ENCODE assay signal across 8 mouse cellular contexts in the genomic region with DNA sequence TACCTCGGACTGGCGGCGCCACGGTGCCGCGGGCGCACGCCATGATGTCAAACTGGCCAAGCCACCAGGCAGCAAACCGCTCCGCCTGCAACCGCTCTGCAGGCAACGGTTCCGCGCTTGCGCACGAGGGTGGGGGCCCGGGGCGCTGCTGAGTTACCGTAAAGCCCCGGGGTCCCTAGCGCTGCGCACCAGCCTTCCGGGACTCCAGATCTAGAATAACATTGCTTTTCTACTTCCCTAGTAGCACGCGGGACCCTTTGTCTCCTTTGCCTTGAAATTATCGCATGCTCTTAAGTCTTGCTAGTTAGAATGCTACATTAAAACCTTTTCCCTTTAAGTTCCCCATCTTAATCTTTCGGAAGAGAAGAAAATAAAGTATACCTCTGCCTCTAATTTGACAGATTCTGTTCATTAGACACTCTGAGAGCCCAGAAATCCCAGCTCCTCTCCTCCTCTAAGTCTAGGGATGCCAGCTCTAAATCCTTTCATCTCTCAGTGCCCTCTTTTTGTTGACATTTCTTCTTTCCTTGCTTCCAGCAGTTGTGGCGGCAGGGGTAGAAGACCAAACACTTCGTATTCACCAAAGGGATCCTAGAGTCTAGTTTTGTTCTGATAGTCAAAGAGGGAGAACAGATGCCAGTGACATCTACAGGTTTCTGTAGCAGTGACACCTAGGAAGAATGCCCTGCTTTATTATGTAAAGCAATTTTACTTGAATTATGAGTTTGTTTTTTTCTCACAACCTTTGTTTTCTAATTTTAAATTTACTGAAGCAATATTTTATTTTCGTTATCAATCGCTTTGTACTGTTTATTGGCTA. TPM values are rescaled to one million over a fixed set of nuclear protein-coding genes. Genes with fewer than 3 reads are reported as not detected.
A peak's percentile ranks its signal among the peaks of the same experiment; 100 is the strongest.
DNase-seq lines count a peak whose midpoint lies in the region; ATAC-seq and TF ChIP-seq lines count a peak whose summit lies in the region.

A gene (minus strand): TSS at position 125 of the 820 bp plus-strand sequence.

- peak within 1 kb of the TSS; percentile 86 for H3K4me3 ChIP-seq in G1E (ENCODE audit: low read depth, low read length)
- H3K4me3 ChIP-seq in forebrain, embryonic 15.5 days = peak within 1 kb of the TSS; percentile 88
- H3K4me3 ChIP-seq in neural tube, embryonic 14.5 days (ENCODE audit: low read depth, low read length) = peak within 1 kb of the TSS; percentile 72
- H3K4me3 ChIP-seq in testis, adult 2 months (ENCODE audit: control insufficient read depth, low read depth, low read length) = peak within 1 kb of the TSS; percentile 96

- peak within 1 kb of the TSS; percentile 92 for H3K4me2 ChIP-seq in forebrain, embryonic 15.5 days (replicated peaks)
- peak within 1 kb of the TSS; percentile 91 for H3K4me2 ChIP-seq in neural tube, embryonic 14.5 days (ENCODE audit: low read depth, low read length)

- H3K36me3 ChIP-seq in G1E (replicated peaks) = peaks cover 23% of the 10 kb centered on the region
- no peaks in the 10 kb centered on the region for H3K36me3 ChIP-seq in forebrain, embryonic 15.5 days
- H3K36me3 ChIP-seq in neural tube, embryonic 14.5 days (ENCODE audit: control insufficient read depth, insufficient read depth, low read length) = no peaks in the 10 kb centered on the region
- peaks cover 3% of the 10 kb centered on the region; the same call in 1 of the 2 replicates for H3K36me3 ChIP-seq in testis, adult 2 months (ENCODE audit: control insufficient read depth, insufficient read depth, low read length)

- H3K9ac ChIP-seq in forebrain, embryonic 15.5 days (replicated peaks) = peak within 1 kb of the TSS; percentile 83
- peak within 1 kb of the TSS; percentile 68 for H3K9ac ChIP-seq in neural tube, embryonic 14.5 days (replicated peaks; ENCODE audit: low read depth, low read length)

- H3K27me3 ChIP-seq in G1E (ENCODE audit: insufficient read depth, low read length) = 0 out of 2 replicates have a peak, but pooled peaks cover 5% of the 10 kb centered on the region
- H3K27me3 ChIP-seq in forebrain, embryonic 15.5 days = no peaks in the 10 kb centered on the region
- H3K27me3 ChIP-seq in neural tube, embryonic 14.5 days (ENCODE audit: control insufficient read depth, insufficient read depth, low read length) = no peaks in the 10 kb centered on the region
- H3K27me3 ChIP-seq in testis, adult 2 months (ENCODE audit: control insufficient read depth, insufficient read depth, low read length) = no peaks in the 10 kb centered on the region

- ATAC-seq in G1E (ENCODE audit: extremely low read depth, insufficient number of reproducible peaks, low FRiP score, poor library complexity, severe bottlenecking) = peak; percentile 60
- peak; percentile 98 for ATAC-seq in forebrain, embryonic 15.5 days (replicated peaks)
- peak; percentile 98 for ATAC-seq in neural tube, embryonic 14.5 days (ENCODE audit: low read depth)

- no peak for TF ChIP-seq CTCF in G1E (IDR thresholded peaks at IDR 0.05; ENCODE audit: low read depth, low read length)
- TF ChIP-seq CTCF in testis, adult 2 months (IDR thresholded peaks at IDR 0.05; ENCODE audit: control insufficient read depth, insufficient read depth, insufficient replicate concordance, low read depth, low read length) = no peak

- 11% methylated on average over 31 of the region's 31 CpGs for WGBS in forebrain, embryonic 15.5 days
- WGBS in neural tube, embryonic 14.5 days = 12% methylated on average over 31 of the region's 31 CpGs

- DNase-seq in G1E (ENCODE audit: low spot score) = peak; percentile 88
- DNase-seq in cerebellum, adult 11-12 months = peak; percentile 90
- DNase-seq in heart, postnatal 25 days (ENCODE audit: low spot score) = peak; percentile 79
- peak; percentile 87 to 94 for DNase-seq in layer of hippocampus, adult 18-20 months (ENCODE audit: low spot score in 2 of 2)
- peak; percentile 87 to 92 for DNase-seq in lung, adult 18-20 months

- no peaks in the 10 kb centered on the region for H3K9me3 ChIP-seq in G1E (replicated peaks)
- H3K9me3 ChIP-seq in forebrain, embryonic 15.5 days = no peaks in the 10 kb centered on the region
- no peaks in the 10 kb centered on the region for H3K9me3 ChIP-seq in neural tube, embryonic 14.5 days (ENCODE audit: control insufficient read depth, low read length)

- peak within 1 kb of the TSS; percentile 64 for H3K27ac ChIP-seq in forebrain, embryonic 15.5 days (replicated peaks)
- peak within 1 kb of the TSS; percentile 48 for H3K27ac ChIP-seq in neural tube, embryonic 14.5 days (ENCODE audit: low read depth, low read length)
- peak within 1 kb of the TSS; percentile 99 for H3K27ac ChIP-seq in testis, adult 2 months (ENCODE audit: control insufficient read depth, insufficient read depth, low read depth, low read length)

- intact Hi-C loops in heart, postnatal 25 days (cut with DNase I) = no loop called here

- H3K4me1 ChIP-seq in G1E (ENCODE audit: insufficient read depth, low read depth, low read length) = peaks cover 30% of the 10 kb centered on the region
- peaks cover 19% of the 10 kb centered on the region for H3K4me1 ChIP-seq in forebrain, embryonic 15.5 days
- 0 out of 2 replicates have a peak, but pooled peaks cover 2% of the 10 kb centered on the region for H3K4me1 ChIP-seq in neural tube, embryonic 14.5 days (ENCODE audit: control insufficient read depth, insufficient read depth, low read length)
- H3K4me1 ChIP-seq in testis, adult 2 months (ENCODE audit: control insufficient read depth, insufficient read depth, low read length) = peaks cover 4% of the 10 kb centered on the region

- TF ChIP-seq POLR2A in testis, adult 2 months (IDR thresholded peaks at IDR 0.05; ENCODE audit: control insufficient read depth, low read depth, low read length) = peak; percentile 99

RNA-seq across cellular contexts. Expression of the gene that starts here (rescaled TPM):
- total RNA-seq in G1E (2014; fragmentation: Nextera tagmentation) (29.3 and 30.8 TPM in 2 replicates), G1E (2017) (13.4 and 15.5 TPM in 2 replicates)
- polyA plus RNA-seq in G1E (2012) = 51.3 and 71.5 TPM in 2 replicates
- 32.0 and 33.5 TPM in 2 replicates for polyA plus RNA-seq in forebrain, embryonic 15.5 days (2015; fragmentation: Nextera tagmentation; extraction: Ambion mirVana)
- 10 to 100 TPM; 22.4 to 26.3 TPM for total RNA-seq in heart, postnatal 25 days (2021)
- total RNA-seq in layer of hippocampus, adult 18-20 months (2021) = 100 to 1,000 TPM; 151 to 160 TPM
- polyA plus RNA-seq in neural tube, embryonic 14.5 days (2014; fragmentation: Nextera tagmentation; extraction: Ambion mirVana) = 22.3 and 31.3 TPM in 2 replicates
- 232 and 259 TPM in 2 replicates for polyA plus RNA-seq in testis, adult 2 months (2012; rRNA removed)

Comparison
In these comparisons a context has a peak if more than half of its experiments do, and no peak if none do; other contexts are left out.
1. Peak in every context shown above with its lines: DNase-seq, ATAC-seq, H3K4me3 ChIP-seq and H3K27ac ChIP-seq.
2. RNA of the gene that starts here (total RNA-seq): 151 to 160 TPM in layer of hippocampus, adult 18-20 months; 13.4 to 30.8 TPM in G1E and 22.4 to 26.3 TPM in heart, postnatal 25 days; every median in the first group is over 4 times any median in the second.
3. H3K27ac ChIP-seq: peak in every context shown above with its lines; median percentile 99 in testis, adult 2 months; 64 in forebrain, embryonic 15.5 days; 48 in neural tube, embryonic 14.5 days.